30 mouse cellular contexts compared by ENCODE assay signal in genomic region chr19:4103792-4104191, GRCm38 (mm10). TPM values are rescaled to one million over a fixed set of nuclear protein-coding genes. Genes with fewer than 3 reads are reported as not detected.
DNase-seq lines count a peak whose midpoint lies in the region; ATAC-seq and TF ChIP-seq lines count a peak whose summit lies in the region.
"Had no signal": no experiment of that assay in that cellular context is flagged by ENCODE, and none has a peak within 500 bp of the region (broad histone marks: within the 10 kb centered on the region; RNA-seq: fewer than 3 reads in every experiment).

No protein-coding gene starts in this region.

- H3K4me3 ChIP-seq in thymus, adult 2 months (ENCODE audit: control insufficient read depth, insufficient read depth, low read length): no peak overlapping the region
- H3K4me3 ChIP-seq in liver, embryonic 11.5 days (ENCODE audit: low read depth, low read length): no peak overlapping the region
- H3K4me3 ChIP-seq: forebrain, embryonic 10.5 days; forebrain, embryonic 13.5 days; hindbrain, embryonic 10.5 days; hindbrain, embryonic 13.5 days had no signal

- no peak for TF ChIP-seq POLR2A in thymus, adult 2 months (IDR thresholded peaks at IDR 0.05; ENCODE audit: control insufficient read depth, extremely low read depth, insufficient read depth, low read length, poor library complexity)

- no peaks in the 10 kb centered on the region for H3K36me3 ChIP-seq in thymus, adult 2 months (ENCODE audit: control insufficient read depth, insufficient read depth, low read length)
- no peaks in the 10 kb centered on the region for H3K36me3 ChIP-seq in liver, embryonic 11.5 days (ENCODE audit: control insufficient read depth, insufficient read depth, low read length)
- H3K36me3 ChIP-seq: hindbrain, embryonic 10.5 days had no signal

- ATAC-seq in cerebellum, adult (ENCODE audit: insufficient number of reproducible peaks, low FRiP score, low TSS enrichment): no peak
- ATAC-seq in liver, embryonic 11.5 days (replicated peaks; ENCODE audit: low FRiP score): no peak
- ATAC-seq: forebrain, embryonic 13.5 days; forebrain, embryonic 16.5 days; hindbrain, embryonic 16.5 days; Patski had no signal

- no peaks in the 10 kb centered on the region for H3K9me3 ChIP-seq in liver, embryonic 11.5 days (ENCODE audit: control insufficient read depth, low read length)
- H3K9me3 ChIP-seq: forebrain, embryonic 10.5 days; forebrain, embryonic 13.5 days; G1E; hindbrain, embryonic 10.5 days; hindbrain, embryonic 13.5 days had no signal

- no peak overlapping the region for H3K9ac ChIP-seq in liver, embryonic 11.5 days (ENCODE audit: low read depth, low read length)
- H3K9ac ChIP-seq: forebrain, embryonic 13.5 days; hindbrain, embryonic 13.5 days had no signal

- no peak for TF ChIP-seq CTCF in thymus, adult 2 months (IDR thresholded peaks at IDR 0.05; ENCODE audit: borderline replicate concordance, control insufficient read depth, extremely low read depth, insufficient read depth, low read length, poor library complexity)

- DNase-seq in cerebellum, adult 11-12 months: peak; percentile 49
- no peak for DNase-seq in thymus, adult 2 months
- DNase-seq in thymus, adult 18-20 months: no peak
- peak; percentile 41 for DNase-seq in thymus, postnatal 25 days
- no peak for DNase-seq in liver, embryonic 11.5 days (ENCODE audit: low spot score)
- DNase-seq in spleen, postnatal 14 days (ENCODE audit: low spot score in 2 of 2): no peak
- DNase-seq: adrenal gland, adult 2 months; adrenal gland, postnatal 14 days; B cell, adult 2 months; cerebellum, postnatal 10 days; cerebellum, postnatal 36 days; gastrocnemius, postnatal 10 days; gastrocnemius, postnatal 36 days; heart, postnatal 36 days had no signal

- H3K27ac ChIP-seq in thymus, adult 2 months (ENCODE audit: control insufficient read depth, insufficient read depth, low read length): peak overlapping the region; percentile 56
- no peak overlapping the region for H3K27ac ChIP-seq in liver, embryonic 11.5 days (ENCODE audit: low read depth, low read length)
- H3K27ac ChIP-seq: forebrain, embryonic 10.5 days; forebrain, embryonic 13.5 days; hindbrain, embryonic 10.5 days had no signal

- H3K4me2 ChIP-seq in liver, embryonic 11.5 days: no peak overlapping the region
- H3K4me2 ChIP-seq: forebrain, embryonic 13.5 days; heart, embryonic 11.5 days; hindbrain, embryonic 13.5 days had no signal

- H3K4me1 ChIP-seq in thymus, adult 2 months (replicated peaks; ENCODE audit: control insufficient read depth, insufficient read depth, low read length): peaks cover 44% of the 10 kb centered on the region
- H3K4me1 ChIP-seq in liver, embryonic 11.5 days (replicated peaks; ENCODE audit: control insufficient read depth, insufficient read depth, low read length): peaks cover 18% of the 10 kb centered on the region

- 54% methylated on average over 3 of the region's 3 CpGs for WGBS in thymus, adult 2 months
- WGBS in liver, embryonic 11.5 days: 39% methylated on average over 3 of the region's 3 CpGs

- H3K27me3 ChIP-seq in thymus, adult 2 months (ENCODE audit: control insufficient read depth, insufficient read depth, low read length): no peaks in the 10 kb centered on the region
- H3K27me3 ChIP-seq in liver, embryonic 11.5 days (replicated peaks; ENCODE audit: control insufficient read depth, insufficient read depth, low read length): peaks cover 27% of the 10 kb centered on the region
- H3K27me3 ChIP-seq: CH12.LX, Patski had no signal

RNA-seq across cellular contexts. Expression of gene Pitpnm1, which starts 4.0 kb away (rescaled TPM):
- 333 and 357 TPM in 2 replicates for polyA plus RNA-seq in thymus, adult 2 months (2012; rRNA removed)
- 7.2 and 8.0 TPM in 2 replicates for polyA plus RNA-seq in liver, embryonic 11.5 days (2014; fragmentation: Nextera tagmentation; extraction: Ambion mirVana)

RNA-seq across cellular contexts. Expression of gene Cdk2ap2, which starts 6.8 kb away (rescaled TPM):
- 274 and 296 TPM in 2 replicates for polyA plus RNA-seq in thymus, adult 2 months (2012; rRNA removed)
- 121 and 135 TPM in 2 replicates for polyA plus RNA-seq in liver, embryonic 11.5 days (2014; fragmentation: Nextera tagmentation; extraction: Ambion mirVana)

RNA-seq across cellular contexts. Expression of gene Aip, which starts 21.9 kb away (rescaled TPM):
- polyA plus RNA-seq in thymus, adult 2 months (2012; rRNA removed): 106 and 112 TPM in 2 replicates
- 56.2 and 61.8 TPM in 2 replicates for polyA plus RNA-seq in liver, embryonic 11.5 days (2014; fragmentation: Nextera tagmentation; extraction: Ambion mirVana)

RNA-seq across cellular contexts. Expression of gene Cabp2, which starts 22.4 kb away (rescaled TPM):
- polyA plus RNA-seq in thymus, adult 2 months (2012; rRNA removed): 0.42 TPM in 1 of 2 replicates, not detected in the other
- 0.51 and 0.52 TPM in 2 replicates for polyA plus RNA-seq in liver, embryonic 11.5 days (2014; fragmentation: Nextera tagmentation; extraction: Ambion mirVana)
- polyA plus RNA-seq: adrenal gland, adult 2 months; cortical plate, adult 2 months; embryonic facial prominence, embryonic 11.5 days; embryonic facial prominence, embryonic 14.5 days; forebrain, embryonic 10.5 days; forebrain, embryonic 13.5 days; forebrain, embryonic 16.5 days; G1E; heart, embryonic 11.5 days; heart, embryonic 14.5 days; heart, postnatal 0 days; hindbrain, embryonic 10.5 days; hindbrain, embryonic 13.5 days; hindbrain, embryonic 16.5 days; Patski had no signal

RNA-seq across cellular contexts. Expression of gene Gpr152, which starts 35.8 kb away (rescaled TPM):
- 0.20 and 0.24 TPM in 2 replicates for polyA plus RNA-seq in thymus, adult 2 months (2012; rRNA removed)
- polyA plus RNA-seq in liver, embryonic 11.5 days (2014; fragmentation: Nextera tagmentation; extraction: Ambion mirVana): not detected in 2 replicates
- polyA plus RNA-seq: embryonic facial prominence, embryonic 11.5 days; forebrain, embryonic 10.5 days; forebrain, embryonic 16.5 days; G1E; heart, embryonic 11.5 days; heart, embryonic 14.5 days; hindbrain, embryonic 10.5 days; hindbrain, embryonic 13.5 days; hindbrain, embryonic 16.5 days; Patski had no signal

Comparison
In these comparisons a context has a peak if more than half of its experiments do, and no peak if none do; other contexts are left out.
1. DNase-seq: peak in cerebellum, adult 11-12 months (single experiment) and thymus, postnatal 25 days (single experiment); none in thymus, adult 2 months (single experiment), thymus, adult 18-20 months (0 of 2), liver, embryonic 11.5 days (single experiment) and spleen, postnatal 14 days (0 of 2).
2. RNA of gene Pitpnm1, which starts 4.0 kb away (polyA plus RNA-seq): 333 to 357 TPM in thymus, adult 2 months; 7.2 to 8.0 TPM in liver, embryonic 11.5 days; every median in the first group is over 10 times any median in the second.